Mouse (Mus musculus) stomach, postnatal 0 days (tissue): ENCODE results near the gene AI182371.

Source experiments
- CTCF ChIP-seq: IDR thresholded peaks from 2 replicates; pipeline ENCODE4 v1.5.1; 2016; ENCODE audit warnings: antibody characterized with exemption, low read depth, mild to moderate bottlenecking, moderate library complexity
- EP300 ChIP-seq: optimal IDR thresholded peaks from 2 replicates; pipeline ENCODE3; 2016; ENCODE audit warnings: antibody characterized with exemption

- TF ChIP-seq CTCF (no peak), EP300 (no peak)
These were observed at the start of gene AI182371 for GRCm38 (mm10) chr2:35101443-35101842.
